Mouse (Mus musculus) lung, postnatal 0 days (tissue): ENCODE measurements at regions not wholly inside any gene's neighbourhood (a gene's known extent, or its start where the extent isn't known, plus 50 kb on each side); places are given as distances from the start of the nearest gene placed in this dataset.

ENCODE experiments used
- ATAC-seq: fragments of 200-750 bp; cut with Nextera tagmentation; 2 replicates; pipeline ENCODE4 v1.8.0; 2017; ENCODE audit warnings: moderate library complexity
- DNase-seq: peaks from one replicate; pipeline ENCODE4 v3.0.0-alpha.2; 2016; ENCODE audit warnings: low spot score
- H3K27ac ChIP-seq: fragments of 300-500 bp; sonication (generic); 2 replicates; pipeline ENCODE4 v1.5.1; 2014; ENCODE audit warnings: antibody characterized with exemption, mild to moderate bottlenecking, low read length, mixed read lengths
- H3K27me3 ChIP-seq: fragments of 300-500 bp; sonication (generic); replicated peaks from 2 replicates; pipeline ENCODE4 v1.6.1; 2014; ENCODE audit warnings: low read length, mixed read lengths; ENCODE audit not compliant: insufficient read depth
- H3K36me3 ChIP-seq: fragments of 300-500 bp; sonication (generic); 2 replicates; pipeline ENCODE4 v1.6.1; 2014; ENCODE audit warnings: low read length, mixed read lengths; ENCODE audit not compliant: insufficient read depth
- H3K4me1 ChIP-seq: fragments of 300-500 bp; sonication (generic); 2 replicates; pipeline ENCODE4 v1.6.1; 2014; ENCODE audit warnings: antibody characterized with exemption, low read depth, low read length, mixed read lengths; ENCODE audit not compliant: insufficient read depth
- H3K4me2 ChIP-seq: fragments of 300-500 bp; sonication (generic); replicated peaks from 2 replicates; pipeline ENCODE4 v1.6.1; 2014; ENCODE audit warnings: low read depth, mild to moderate bottlenecking, low read length, moderate library complexity, mixed read lengths
- H3K4me3 ChIP-seq: fragments of 300-500 bp; sonication (generic); 2 replicates; pipeline ENCODE4 v1.5.1; 2014; ENCODE audit warnings: low read depth, low read length
- H3K9ac ChIP-seq: fragments of 300-500 bp; sonication (generic); replicated peaks from 2 replicates; pipeline ENCODE4 v1.6.1; 2014; ENCODE audit warnings: low read depth, mild to moderate bottlenecking
- H3K9me3 ChIP-seq: fragments of 300-500 bp; sonication (generic); 2 replicates; pipeline ENCODE4 v1.6.1; 2016; ENCODE audit warnings: low read length, mixed read lengths
- CTCF ChIP-seq: IDR thresholded peaks from 2 replicates; pipeline ENCODE4 v1.5.1; 2016; ENCODE audit warnings: antibody characterized with exemption, mild to moderate bottlenecking
- EP300 ChIP-seq: IDR thresholded peaks from 2 replicates; pipeline ENCODE4 v1.6.1; 2016; ENCODE audit warnings: antibody characterized with exemption, mild to moderate bottlenecking, control low read depth
- WGBS: fragments of 180-500 bp; shearing (Covaris S2); extraction: QIAGEN DNeasy Blood & Tissue Kit; methylation state at CpG from one replicate; pipeline ENCODE4 v1.1.7; 2014; 5-methylcytosine and 5-hydroxymethylcytosine counted together

DNA sequence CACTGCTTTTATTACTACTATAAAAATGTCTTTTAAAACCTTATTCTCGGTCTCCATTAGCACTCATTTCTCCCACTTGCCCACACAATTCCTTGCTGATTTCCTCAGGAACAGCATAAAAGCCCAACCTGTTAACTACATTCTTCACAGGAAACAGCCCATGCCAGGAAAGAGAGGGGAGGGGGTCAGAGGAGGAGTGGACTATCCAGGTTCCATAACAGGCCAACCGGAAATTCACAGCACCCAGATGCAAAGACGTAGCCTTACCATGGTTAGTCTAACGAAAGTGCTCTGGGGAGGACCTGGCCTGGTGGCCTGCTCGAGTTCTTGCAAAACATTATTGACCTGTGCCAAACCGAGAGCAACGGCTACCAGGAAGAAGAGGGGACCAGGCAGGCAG lies 94.3 kb downstream of the Zfp706 start:
- Histone ChIP-seq H3K4me3 (no peak overlapping the region), H3K36me3 (no peaks in the 10 kb centered on the region), H3K27me3 (no peaks in the 10 kb centered on the region), H3K9me3 (no peaks in the 10 kb centered on the region), H3K4me2 (no peak overlapping the region), H3K4me1 (no peaks in the 10 kb centered on the region), H3K9ac (no peak overlapping the region), H3K27ac (no peak overlapping the region)
- no peak for ATAC-seq
- no peak for DNase-seq
- TF ChIP-seq EP300 (no peak), CTCF (no peak)
- WGBS: 70% methylated on average over 7 of the region's 7 CpGs

DNA sequence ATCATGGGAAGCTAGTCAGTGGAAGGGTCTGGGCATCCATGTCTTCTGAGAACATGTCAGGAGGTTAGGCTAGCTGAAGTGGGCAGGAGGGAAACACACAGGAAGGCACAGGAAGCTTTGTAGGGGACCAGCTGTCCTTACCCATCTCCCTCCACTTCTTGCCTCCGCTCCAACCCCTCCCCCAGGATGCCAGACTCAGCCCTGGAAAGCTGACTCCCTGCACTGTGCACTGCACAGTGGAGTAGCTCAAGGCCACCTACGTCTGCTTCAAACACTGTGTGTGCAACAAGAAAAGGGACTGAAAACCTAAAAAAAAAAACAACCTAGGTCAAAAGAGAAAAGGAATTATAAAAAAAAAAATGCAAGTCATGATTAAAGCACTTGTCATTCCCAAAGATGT lies 97.3 kb downstream of the Zfp706 start:
- DNase-seq: no peak
- no peak overlapping the region for H3K4me2 ChIP-seq
- H3K4me3 ChIP-seq: no peak overlapping the region
- H3K27ac ChIP-seq: no peak overlapping the region
- no peaks in the 10 kb centered on the region for H3K9me3 ChIP-seq
- no peaks in the 10 kb centered on the region for H3K4me1 ChIP-seq
- no peak for ATAC-seq
- no peak for TF ChIP-seq EP300
- no peak for TF ChIP-seq CTCF
- 61% methylated on average over 2 of the region's 2 CpGs for WGBS
- no peaks in the 10 kb centered on the region for H3K36me3 ChIP-seq
- no peaks in the 10 kb centered on the region for H3K27me3 ChIP-seq
- H3K9ac ChIP-seq: no peak overlapping the region

GRCm38 (mm10) chr15:36909494-36909893 lies 98.1 kb downstream of the Zfp706 start:
- Histone ChIP-seq H3K4me2 (no peak overlapping the region), H3K27ac (no peak overlapping the region), H3K9ac (no peak overlapping the region), H3K27me3 (no peaks in the 10 kb centered on the region), H3K4me1 (no peaks in the 10 kb centered on the region), H3K4me3 (no peak overlapping the region), H3K9me3 (no peaks in the 10 kb centered on the region), H3K36me3 (no peaks in the 10 kb centered on the region)
- DNase-seq: no peak
- no peak for ATAC-seq
- WGBS: 64% methylated on average over 3 of the region's 3 CpGs
- TF ChIP-seq CTCF (no peak), EP300 (no peak)

GRCm38 (mm10) chr15:36906789-36907188 lies 100.8 kb downstream of the Zfp706 start:
- no peak for TF ChIP-seq EP300
- TF ChIP-seq CTCF: no peak
- Histone ChIP-seq H3K4me1 (peaks cover 2% of the 10 kb centered on the region; the same call in 1 of the 2 replicates), H3K4me3 (no peak overlapping the region), H3K36me3 (no peaks in the 10 kb centered on the region), H3K9me3 (no peaks in the 10 kb centered on the region), H3K27me3 (no peaks in the 10 kb centered on the region), H3K9ac (no peak overlapping the region), H3K27ac (no peak overlapping the region), H3K4me2 (no peak overlapping the region)
- DNase-seq (no peak), ATAC-seq (no peak)
- 65% methylated on average over 5 of the region's 5 CpGs for WGBS

- Histone ChIP-seq H3K27me3 (no peaks in the 10 kb centered on the region), H3K27ac (no peak overlapping the region), H3K4me1 (peaks cover 10% of the 10 kb centered on the region), H3K4me3 (no peak overlapping the region), H3K4me2 (no peak overlapping the region), H3K36me3 (no peaks in the 10 kb centered on the region), H3K9ac (no peak overlapping the region), H3K9me3 (no peaks in the 10 kb centered on the region)
- ATAC-seq: peak; percentile 31; the same call in 1 of the 2 replicates
- 35% methylated on average over 3 of the region's 3 CpGs for WGBS
- DNase-seq: peak; percentile 47
- TF ChIP-seq CTCF (no peak), EP300 (peak; percentile 73)
These were observed 101.5 kb downstream of the Zfp706 start for GRCm38 (mm10) chr15:36906052-36906451.

- Histone ChIP-seq H3K4me2 (no peak overlapping the region), H3K9ac (no peak overlapping the region), H3K4me3 (no peak overlapping the region), H3K36me3 (no peaks in the 10 kb centered on the region), H3K27me3 (no peaks in the 10 kb centered on the region), H3K4me1 (peaks cover 10% of the 10 kb centered on the region), H3K9me3 (no peaks in the 10 kb centered on the region), H3K27ac (no peak overlapping the region)
- TF ChIP-seq CTCF: no peak
- TF ChIP-seq EP300: no peak
- 69% methylated on average over 5 of the region's 5 CpGs for WGBS
- ATAC-seq (no peak), DNase-seq (no peak)
These were observed 103.7 kb downstream of the Zfp706 start for GRCm38 (mm10) chr15:36903922-36904321.

- ATAC-seq: peak; percentile 71
- Histone ChIP-seq H3K27ac (peak overlapping the region; percentile 43; the same call in 1 of the 2 replicates), H3K9me3 (no peaks in the 10 kb centered on the region), H3K9ac (no peak overlapping the region), H3K4me3 (no peak overlapping the region), H3K4me1 (peaks cover 10% of the 10 kb centered on the region), H3K36me3 (no peaks in the 10 kb centered on the region), H3K27me3 (no peaks in the 10 kb centered on the region), H3K4me2 (no peak overlapping the region)
- DNase-seq: peak; percentile 70
- 28% methylated on average over 4 of the region's 4 CpGs for WGBS
- TF ChIP-seq CTCF (no peak), EP300 (0 out of 2 replicates have a peak, but pooled peaks have one; percentile 23)
These were observed 104.3 kb downstream of the Zfp706 start for GRCm38 (mm10) chr15:36903309-36903708.
